Mouse (Mus musculus): ENCODE data around the gene Ak9. TPM values are rescaled to one million over a fixed set of nuclear protein-coding genes. Genes with fewer than 3 reads are reported as not detected.

The Ak9 gene
- total and polyA plus RNA-seq, 3 experiments: not detected

DNA sequence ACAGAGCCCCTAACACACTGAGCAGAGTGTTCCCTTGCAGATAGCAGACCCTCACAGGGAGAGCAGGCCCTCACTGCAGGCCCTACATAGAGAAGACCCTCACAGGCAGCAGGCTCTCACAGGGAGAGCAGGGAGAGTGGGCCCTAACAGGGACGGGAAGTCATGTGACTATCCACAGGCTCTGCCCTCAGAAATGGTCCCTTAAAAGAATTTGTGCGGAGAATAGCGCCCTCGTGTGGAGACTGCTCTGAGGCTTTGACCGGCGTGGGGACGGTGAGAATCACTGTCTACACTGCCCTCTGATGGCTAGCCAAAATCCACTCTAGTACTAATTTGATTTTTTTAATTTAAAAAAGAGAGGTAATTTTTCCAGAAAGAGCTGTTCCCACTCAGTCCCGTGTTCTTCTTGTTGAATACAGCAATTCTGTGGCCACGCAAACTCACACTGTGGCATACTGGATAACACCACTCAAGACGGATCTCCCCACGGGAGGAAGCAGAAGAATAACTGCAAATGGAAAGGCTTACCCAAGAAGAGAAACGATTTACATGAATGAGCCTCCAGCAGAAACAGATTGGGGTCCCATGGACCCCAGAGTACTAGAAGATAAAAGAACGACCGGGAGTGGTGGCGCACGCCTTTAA lies 14.9 kb upstream of the Ak9 start:
- H3K4me1 ChIP-seq (ENCODE audit: insufficient read depth, low read depth, low read length): peaks cover 4% of the 10 kb centered on the region
- H3K4me3 ChIP-seq (ENCODE audit: low read depth, low read length): no peak overlapping the region
- H3K27me3 ChIP-seq (ENCODE audit: insufficient read depth, low read length): no peaks in the 10 kb centered on the region
- peak; percentile 33 for DNase-seq (ENCODE audit: low spot score)
- no peak for TF ChIP-seq GATA2 (IDR thresholded peaks at IDR 0.05; ENCODE audit: borderline replicate concordance, low read depth, low read length)
- TF ChIP-seq CTCF (IDR thresholded peaks at IDR 0.05; ENCODE audit: low read depth, low read length): peak; percentile 64
- ATAC-seq (ENCODE audit: extremely low read depth, insufficient number of reproducible peaks, low FRiP score, poor library complexity, severe bottlenecking): peak; percentile 54
- H3K9me3 ChIP-seq (replicated peaks): no peaks in the 10 kb centered on the region
- peaks cover 19% of the 10 kb centered on the region for H3K36me3 ChIP-seq (replicated peaks)

GRCm38 (mm10) chr10:41291021-41291420 lies 12.8 kb upstream of the Ak9 start:
- Histone ChIP-seq H3K27me3 (ENCODE audit: insufficient read depth, low read length) (no peaks in the 10 kb centered on the region), H3K4me1 (ENCODE audit: insufficient read depth, low read depth, low read length) (peaks cover 7% of the 10 kb centered on the region), H3K9me3 (replicated peaks) (no peaks in the 10 kb centered on the region), H3K4me3 (ENCODE audit: low read depth, low read length) (no peak overlapping the region), H3K36me3 (replicated peaks) (peaks cover 11% of the 10 kb centered on the region)
- TF ChIP-seq GATA2 (IDR thresholded peaks at IDR 0.05; ENCODE audit: borderline replicate concordance, low read depth, low read length): no peak
- TF ChIP-seq GATA1 (IDR thresholded peaks at IDR 0.05; ENCODE audit: borderline replicate concordance, low read length): no peak
- TF ChIP-seq POLR2AphosphoS5 (IDR thresholded peaks at IDR 0.05; ENCODE audit: insufficient replicate concordance, low read depth, low read length): no peak
- TF ChIP-seq CTCF (IDR thresholded peaks at IDR 0.05; ENCODE audit: low read depth, low read length): no peak
- TF ChIP-seq TAL1 (conservative IDR thresholded peaks at IDR 0.05; ENCODE audit: low read depth, low read length): no peak
- no peak for ATAC-seq (ENCODE audit: extremely low read depth, insufficient number of reproducible peaks, low FRiP score, poor library complexity, severe bottlenecking)
- no peak for DNase-seq (ENCODE audit: low spot score)

- DNase-seq (ENCODE audit: low spot score): no peak
Observed at GRCm38 (mm10) chr10:41293019-41293418, 10.8 kb upstream of the Ak9 start.

GRCm38 (mm10) chr10:41294734-41295133 lies 9.0 kb upstream of the Ak9 start:
- DNase-seq (ENCODE audit: low spot score) (no peak), ATAC-seq (ENCODE audit: extremely low read depth, insufficient number of reproducible peaks, low FRiP score, poor library complexity, severe bottlenecking) (no peak)
- H3K36me3 ChIP-seq (replicated peaks): peaks cover 15% of the 10 kb centered on the region
- H3K9me3 ChIP-seq (replicated peaks): no peaks in the 10 kb centered on the region
- no peak for TF ChIP-seq POLR2AphosphoS5 (IDR thresholded peaks at IDR 0.05; ENCODE audit: insufficient replicate concordance, low read depth, low read length)
- TF ChIP-seq GATA1 (IDR thresholded peaks at IDR 0.05; ENCODE audit: borderline replicate concordance, low read length): no peak
- TF ChIP-seq GATA2 (IDR thresholded peaks at IDR 0.05; ENCODE audit: borderline replicate concordance, low read depth, low read length): no peak
- TF ChIP-seq TAL1 (conservative IDR thresholded peaks at IDR 0.05; ENCODE audit: low read depth, low read length): no peak
- no peak for TF ChIP-seq CTCF (IDR thresholded peaks at IDR 0.05; ENCODE audit: low read depth, low read length)
- H3K4me3 ChIP-seq (ENCODE audit: low read depth, low read length): no peak overlapping the region
- peaks cover 5% of the 10 kb centered on the region for H3K4me1 ChIP-seq (ENCODE audit: insufficient read depth, low read depth, low read length)
- H3K27me3 ChIP-seq (ENCODE audit: insufficient read depth, low read length): no peaks in the 10 kb centered on the region

More at GRCm38 (mm10) chr10:41293019-41293418, 10.8 kb upstream of the Ak9 start:
- Histone ChIP-seq H3K36me3 (replicated peaks) (peaks cover 12% of the 10 kb centered on the region), H3K9me3 (replicated peaks) (no peaks in the 10 kb centered on the region), H3K4me3 (ENCODE audit: low read depth, low read length) (no peak overlapping the region), H3K4me1 (ENCODE audit: insufficient read depth, low read depth, low read length) (peaks cover 7% of the 10 kb centered on the region), H3K27me3 (ENCODE audit: insufficient read depth, low read length) (no peaks in the 10 kb centered on the region)
- TF ChIP-seq CTCF (IDR thresholded peaks at IDR 0.05; ENCODE audit: low read depth, low read length): no peak
- TF ChIP-seq POLR2AphosphoS5 (IDR thresholded peaks at IDR 0.05; ENCODE audit: insufficient replicate concordance, low read depth, low read length): no peak
- no peak for TF ChIP-seq GATA1 (IDR thresholded peaks at IDR 0.05; ENCODE audit: borderline replicate concordance, low read length)
- no peak for TF ChIP-seq TAL1 (conservative IDR thresholded peaks at IDR 0.05; ENCODE audit: low read depth, low read length)
- TF ChIP-seq GATA2 (IDR thresholded peaks at IDR 0.05; ENCODE audit: borderline replicate concordance, low read depth, low read length): no peak
- no peak for ATAC-seq (ENCODE audit: extremely low read depth, insufficient number of reproducible peaks, low FRiP score, poor library complexity, severe bottlenecking)

- Histone ChIP-seq H3K27me3 (ENCODE audit: insufficient read depth, low read length) (no peaks in the 10 kb centered on the region), H3K4me3 (ENCODE audit: low read depth, low read length) (no peak overlapping the region), H3K36me3 (replicated peaks) (peaks cover 15% of the 10 kb centered on the region), H3K4me1 (ENCODE audit: insufficient read depth, low read depth, low read length) (peaks cover 5% of the 10 kb centered on the region), H3K9me3 (replicated peaks) (no peaks in the 10 kb centered on the region)
- TF ChIP-seq POLR2AphosphoS5 (IDR thresholded peaks at IDR 0.05; ENCODE audit: insufficient replicate concordance, low read depth, low read length): no peak
- no peak for TF ChIP-seq CTCF (IDR thresholded peaks at IDR 0.05; ENCODE audit: low read depth, low read length)
- TF ChIP-seq TAL1 (conservative IDR thresholded peaks at IDR 0.05; ENCODE audit: low read depth, low read length): no peak
- TF ChIP-seq GATA2 (IDR thresholded peaks at IDR 0.05; ENCODE audit: borderline replicate concordance, low read depth, low read length): no peak
- TF ChIP-seq GATA1 (IDR thresholded peaks at IDR 0.05; ENCODE audit: borderline replicate concordance, low read length): no peak
- ATAC-seq (ENCODE audit: extremely low read depth, insufficient number of reproducible peaks, low FRiP score, poor library complexity, severe bottlenecking) (no peak), DNase-seq (ENCODE audit: low spot score) (no peak)
Observed at GRCm38 (mm10) chr10:41295145-41295544, 8.6 kb upstream of the Ak9 start.

DNA sequence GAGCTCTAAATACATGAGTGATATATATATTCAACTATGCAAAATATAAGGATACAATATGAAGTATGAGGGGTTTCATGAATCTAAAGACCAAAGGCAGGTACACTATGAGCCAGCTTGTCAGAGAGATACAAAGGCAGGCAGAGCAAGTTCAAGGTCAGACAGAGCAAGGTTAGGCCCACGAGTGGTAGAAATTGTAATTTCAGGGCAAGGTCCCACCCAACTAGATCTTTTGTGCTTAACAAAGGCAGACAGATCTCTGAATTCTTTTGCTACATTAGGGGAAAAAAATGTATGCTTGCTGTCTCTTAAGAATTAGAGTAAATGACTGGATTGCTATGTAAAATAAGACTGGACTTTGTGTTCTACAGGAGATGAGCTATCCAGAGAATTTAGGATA lies 3.6 kb upstream of the Ak9 start:
- peaks cover 25% of the 10 kb centered on the region for H3K4me1 ChIP-seq (ENCODE audit: insufficient read depth, low read depth, low read length)
- H3K4me3 ChIP-seq (ENCODE audit: low read depth, low read length): no peak overlapping the region
- TF ChIP-seq CTCF (IDR thresholded peaks at IDR 0.05; ENCODE audit: low read depth, low read length): no peak
- no peak for TF ChIP-seq POLR2AphosphoS5 (IDR thresholded peaks at IDR 0.05; ENCODE audit: insufficient replicate concordance, low read depth, low read length)
- TF ChIP-seq TAL1 (conservative IDR thresholded peaks at IDR 0.05; ENCODE audit: low read depth, low read length): no peak
- no peak for TF ChIP-seq GATA1 (IDR thresholded peaks at IDR 0.05; ENCODE audit: borderline replicate concordance, low read length)
- no peak for TF ChIP-seq GATA2 (IDR thresholded peaks at IDR 0.05; ENCODE audit: borderline replicate concordance, low read depth, low read length)
- H3K9me3 ChIP-seq (replicated peaks): no peaks in the 10 kb centered on the region
- H3K36me3 ChIP-seq (replicated peaks): peaks cover 8% of the 10 kb centered on the region
- no peak for ATAC-seq (ENCODE audit: extremely low read depth, insufficient number of reproducible peaks, low FRiP score, poor library complexity, severe bottlenecking)
- H3K27me3 ChIP-seq (ENCODE audit: insufficient read depth, low read length): no peaks in the 10 kb centered on the region
- DNase-seq (ENCODE audit: low spot score): no peak

Measured in G1E (cell line).